Mouse (Mus musculus) adrenal gland, postnatal 4 days (tissue): Measurements from ENCODE around the gene Kat8. TPM values are rescaled to one million over a fixed set of nuclear protein-coding genes. Genes with fewer than 3 reads are reported as not detected.

ENCODE experiments used
- total RNA-seq, 2 experiments: library from RNA; stranded (reverse); gene quantifications; 2 replicates each; pipeline ENCODE4 v1.2.3; 2021

The Kat8 gene
- total RNA-seq, 2 experiments from 2014 or later: 27.5 to 30.8 TPM

Other genes with a start within 250 kb of the Kat8 start
- gene Bcl7c, start 203.6 kb upstream of the Kat8 start, total RNA-seq: 100 to 1,000 TPM; 129 to 135 TPM
- gene Ctf1, start 199.8 kb upstream of the Kat8 start, total RNA-seq: 1 to 10 TPM; 5.2 to 5.4 TPM
- gene Ctf2, start 180.3 kb upstream of the Kat8 start, total RNA-seq: not detected
- gene Fbxl19, start 168.0 kb upstream of the Kat8 start, total RNA-seq: 10 to 100 TPM; 24.6 to 26.0 TPM
- 10 to 100 TPM; 26.7 to 28.9 TPM for gene Orai3, start 142.7 kb upstream of the Kat8 start, total RNA-seq
- gene Setd1a, start 135.8 kb upstream of the Kat8 start, total RNA-seq: 10 to 100 TPM; 63.9 to 64.9 TPM
- 1 to 10 TPM; 6.2 to 8.1 TPM for gene Gm49388, start 126.9 kb upstream of the Kat8 start, total RNA-seq
- gene Hsd3b7, start 111.9 kb upstream of the Kat8 start, total RNA-seq: 10 to 100 TPM; 36.9 to 49.1 TPM
- 100 to 1,000 TPM; 101 to 106 TPM for gene Stx4a, start 88.2 kb upstream of the Kat8 start, total RNA-seq
- gene Stx1b, start 88.0 kb upstream of the Kat8 start, total RNA-seq: 10 to 100 TPM; 11.8 to 12.2 TPM
- 10 to 100 TPM; 50.2 to 55.8 TPM for gene Zfp646, start 36.3 kb upstream of the Kat8 start, total RNA-seq
- 10 to 100 TPM; 13.4 to 13.7 TPM for gene Zfp668, start 35.7 kb upstream of the Kat8 start, total RNA-seq
- 1 to 10 TPM in 1 of 2 experiments, under 1 TPM in 1; 0.87 to 2.9 TPM for gene Prss53, start 21.5 kb upstream of the Kat8 start, total RNA-seq
- not detected for gene Gm21974, start 17.1 kb upstream of the Kat8 start, total RNA-seq
- gene Vkorc1, start 16.9 kb upstream of the Kat8 start, total RNA-seq: 10 to 100 TPM; 71.8 to 93.6 TPM
- gene Bckdk, start 8.4 kb upstream of the Kat8 start, total RNA-seq: 100 to 1,000 TPM; 105 to 112 TPM
- gene Prss8, start 17.6 kb downstream of the Kat8 start, total RNA-seq: 10 to 100 TPM in 1 of 2 experiments, 1 to 10 TPM in 1; 1.2 to 13.9 TPM
- 1 to 10 TPM; 6.4 to 8.1 TPM for gene Prss36, start 34.2 kb downstream of the Kat8 start, total RNA-seq
- gene Fus, start 54.9 kb downstream of the Kat8 start, total RNA-seq: 100 to 1,000 TPM; 555 to 559 TPM
- 10 to 100 TPM; 14.7 to 15.3 TPM for gene Pycard, start 81.4 kb downstream of the Kat8 start, total RNA-seq
- gene Trim72, start 91.4 kb downstream of the Kat8 start, total RNA-seq: 1 to 10 TPM; 3.4 to 8.6 TPM
- 1 to 10 TPM; 3.3 to 5.6 TPM for gene Itgam, start 150.1 kb downstream of the Kat8 start, total RNA-seq
- not detected for gene Gm49368, start 150.2 kb downstream of the Kat8 start, total RNA-seq
- gene Itgax, start 217.0 kb downstream of the Kat8 start, total RNA-seq: under 1 TPM; 0.45 to 0.59 TPM
- under 1 TPM; 0.20 to 0.23 TPM for gene Itgad, start 241.9 kb downstream of the Kat8 start, total RNA-seq